Mouse (Mus musculus): ENCODE data around the gene Iqgap2. TPM values are rescaled to one million over a fixed set of nuclear protein-coding genes. Genes with fewer than 3 reads are reported as not detected.

The Iqgap2 gene
- polyA plus RNA-seq, 1 experiment from 2014 or later, result 14.0 TPM

- H3K4me1 ChIP-seq, result peaks cover 6% of the 10 kb centered on the region
- H3K27ac ChIP-seq, result no peak overlapping the region
- no peaks in the 10 kb centered on the region for H3K27me3 ChIP-seq (ENCODE audit: poor library complexity, severe bottlenecking)
- no peaks in the 10 kb centered on the region for H3K9me3 ChIP-seq
- no peak overlapping the region for H3K4me3 ChIP-seq
- H3K36me3 ChIP-seq (replicated peaks), result no peaks in the 10 kb centered on the region
- peak; percentile 8 for DNase-seq (ENCODE audit: extremely low spot score, low spot score)
- WGBS, result 89% methylated on average over 5 of the region's 5 CpGs
Measured at GRCm38 (mm10) chr13:95584898-95585297, 306.8 kb downstream of the Iqgap2 start.

GRCm38 (mm10) chr13:95583237-95584189 lies 308.2 kb downstream of the Iqgap2 start:
- H3K27me3 ChIP-seq (ENCODE audit: poor library complexity, severe bottlenecking), result no peaks in the 10 kb centered on the region
- no peak for DNase-seq (ENCODE audit: extremely low spot score, low spot score)
- no peaks in the 10 kb centered on the region for H3K36me3 ChIP-seq (replicated peaks)
- H3K4me1 ChIP-seq, result peaks cover 6% of the 10 kb centered on the region
- H3K9me3 ChIP-seq, result no peaks in the 10 kb centered on the region
- no peak overlapping the region for H3K4me3 ChIP-seq
- WGBS, result 71% methylated on average over 19 of the region's 19 CpGs
- no peak overlapping the region for H3K27ac ChIP-seq

GRCm38 (mm10) chr13:95581850-95582249 lies 309.9 kb downstream of the Iqgap2 start:
- Histone ChIP-seq H3K9me3 (no peaks in the 10 kb centered on the region), H3K27me3 (ENCODE audit: poor library complexity, severe bottlenecking) (no peaks in the 10 kb centered on the region), H3K36me3 (replicated peaks) (no peaks in the 10 kb centered on the region), H3K27ac (no peak overlapping the region), H3K4me3 (no peak overlapping the region), H3K4me1 (peaks cover 6% of the 10 kb centered on the region)
- DNase-seq (ENCODE audit: extremely low spot score, low spot score), result no peak
- 56% methylated on average over 1 of the region's 1 CpGs for WGBS

GRCm38 (mm10) chr13:95578016-95578697 lies 313.6 kb downstream of the Iqgap2 start:
- DNase-seq (ENCODE audit: extremely low spot score, low spot score), result no peak
- Histone ChIP-seq H3K36me3 (replicated peaks) (no peaks in the 10 kb centered on the region), H3K9me3 (no peaks in the 10 kb centered on the region), H3K4me1 (no peaks in the 10 kb centered on the region), H3K27me3 (ENCODE audit: poor library complexity, severe bottlenecking) (no peaks in the 10 kb centered on the region), H3K27ac (no peak overlapping the region), H3K4me3 (no peak overlapping the region)
- 94% methylated on average over 5 of the region's 5 CpGs for whole genome bisulfite sequencing

Other genes with a start within 250 kb of the Iqgap2 start
- 1.9 and 2.2 TPM in 2 replicates for gene F2rl2, start 195.1 kb downstream of the Iqgap2 start, polyA plus RNA-seq (2016; fragmentation: Nextera tagmentation; extraction: Ambion mirVana)
- 31.3 and 34.4 TPM in 2 replicates for gene Gm20075, start 189.5 kb upstream of the Iqgap2 start, polyA plus RNA-seq (2016; fragmentation: Nextera tagmentation; extraction: Ambion mirVana)
- gene Gm17190, start 190.1 kb upstream of the Iqgap2 start, polyA plus RNA-seq (2016; fragmentation: Nextera tagmentation; extraction: Ambion mirVana), result not detected in 2 replicates
- gene Sv2c, start 240.7 kb upstream of the Iqgap2 start, polyA plus RNA-seq (2016; fragmentation: Nextera tagmentation; extraction: Ambion mirVana), result 0.31 and 0.38 TPM in 2 replicates